In the genomic region with DNA sequence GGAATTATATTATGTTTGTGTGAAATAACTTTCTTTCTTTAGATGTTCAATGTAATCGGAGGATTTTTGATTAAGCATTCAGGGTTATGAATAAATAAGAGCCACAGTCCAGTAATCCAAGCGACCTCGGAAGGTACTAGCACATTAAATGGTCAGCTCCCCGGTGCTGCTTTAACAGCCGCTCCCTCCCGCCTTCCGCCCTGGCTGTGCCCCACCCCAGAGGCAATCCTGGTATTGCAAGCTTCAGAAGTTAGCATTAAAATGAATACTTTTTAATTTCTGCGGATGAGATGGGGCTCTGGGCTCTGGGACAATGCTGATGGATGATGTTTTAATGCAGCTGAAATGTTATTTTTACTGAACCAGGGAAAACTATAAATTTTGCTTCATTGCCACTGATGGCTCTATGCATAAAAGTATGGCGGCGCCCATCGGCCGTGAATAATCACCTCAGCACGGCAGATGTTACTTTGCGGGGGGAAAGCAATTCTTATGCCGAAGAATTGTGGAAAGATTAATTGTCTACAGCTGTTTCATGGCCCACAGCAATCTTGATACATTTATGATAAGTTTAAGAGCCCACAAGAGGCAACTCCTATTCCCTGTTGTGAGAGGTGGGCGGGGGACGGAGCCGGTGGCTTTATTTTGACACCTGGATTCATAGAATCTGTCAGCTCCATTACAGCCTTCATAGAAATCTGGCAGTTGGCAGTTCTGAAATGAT, we compare ENCODE assay signal across 20 mouse cellular contexts.
DNase-seq lines count a peak whose midpoint lies in the region; ATAC-seq lines count a peak whose summit lies in the region.
"Had no signal": no experiment of that assay in that cellular context is flagged by ENCODE, and none has a peak within 500 bp of the region (broad histone marks: within the 10 kb centered on the region; RNA-seq: fewer than 3 reads in every experiment).

No protein-coding gene starts in this region.

- no peaks in the 10 kb centered on the region for H3K36me3 ChIP-seq in midbrain, embryonic 13.5 days
- no peaks in the 10 kb centered on the region for H3K36me3 ChIP-seq in midbrain, embryonic 10.5 days
- H3K36me3 ChIP-seq: G1E; heart, embryonic 10.5 days had no signal

- H3K4me1 ChIP-seq in midbrain, embryonic 13.5 days (replicated peaks): peaks cover 10% of the 10 kb centered on the region
- H3K4me1 ChIP-seq in midbrain, embryonic 10.5 days: 0 out of 2 replicates have a peak, but pooled peaks cover 5% of the 10 kb centered on the region
- H3K4me1 ChIP-seq: heart, embryonic 10.5 days had no signal

- no peak overlapping the region for H3K4me3 ChIP-seq in midbrain, embryonic 13.5 days (replicated peaks)
- H3K4me3 ChIP-seq in midbrain, embryonic 10.5 days: no peak overlapping the region
- H3K4me3 ChIP-seq: heart, embryonic 10.5 days; myocyte had no signal

- no peaks in the 10 kb centered on the region for H3K27me3 ChIP-seq in midbrain, embryonic 13.5 days
- no peaks in the 10 kb centered on the region for H3K27me3 ChIP-seq in midbrain, embryonic 10.5 days (ENCODE audit: low read depth, poor library complexity, severe bottlenecking)

- WGBS in midbrain, embryonic 13.5 days: 59% methylated on average over 18 of the region's 18 CpGs
- 86% methylated on average over 18 of the region's 18 CpGs for WGBS in midbrain, embryonic 10.5 days

- peak overlapping the region; percentile 8; the same call in 1 of the 2 replicates for H3K4me2 ChIP-seq in midbrain, embryonic 13.5 days (replicated peaks)

- no peak for ATAC-seq in midbrain, embryonic 13.5 days
- ATAC-seq: CD4-positive, CD25-positive, alpha-beta regulatory T cell, adult 4 months; intestine, postnatal 0 days had no signal

- DNase-seq in embryo, embryonic 10.5 days (ENCODE audit: low spot score): peak; percentile 3
- DNase-seq in embryo, embryonic 9.5 days (ENCODE audit: extremely low spot score): no peak
- DNase-seq in midbrain, embryonic 10.5 days (ENCODE audit: low spot score): no peak
- peak; percentile 18 for DNase-seq in neural tube, embryonic 10.5 days (ENCODE audit: extremely low spot score, low spot score)
- no peak for DNase-seq in layer of hippocampus, adult 9-10 months (ENCODE audit: low spot score)
- no peak for DNase-seq in frontal cortex, postnatal 36 days (ENCODE audit: low spot score in 2 of 2)
- no peak for DNase-seq in kidney, postnatal 10 days
- DNase-seq: cerebellum, adult 9-10 months; gastrocnemius, postnatal 14 days; heart, postnatal 36 days; lung, postnatal 10 days; right cerebral cortex, postnatal 4 days; thymus, postnatal 25 days had no signal

- H3K27ac ChIP-seq in midbrain, embryonic 13.5 days: peak overlapping the region; percentile 41
- no peak overlapping the region for H3K27ac ChIP-seq in midbrain, embryonic 10.5 days (replicated peaks)
- H3K27ac ChIP-seq: heart, embryonic 10.5 days; kidney, postnatal 0 days had no signal

- H3K9me3 ChIP-seq in midbrain, embryonic 13.5 days: no peaks in the 10 kb centered on the region
- H3K9me3 ChIP-seq in midbrain, embryonic 10.5 days (replicated peaks): no peaks in the 10 kb centered on the region
- H3K9me3 ChIP-seq: heart, embryonic 10.5 days had no signal

- no peak overlapping the region for H3K9ac ChIP-seq in midbrain, embryonic 13.5 days (replicated peaks)

Comparison
In these comparisons a context has a peak if more than half of its experiments do, and no peak if none do; other contexts are left out.
1. DNase-seq: peak in embryo, embryonic 10.5 days (single experiment) and neural tube, embryonic 10.5 days (single experiment); none in embryo, embryonic 9.5 days (single experiment), midbrain, embryonic 10.5 days (single experiment), layer of hippocampus, adult 9-10 months (single experiment), frontal cortex, postnatal 36 days (0 of 2) and kidney, postnatal 10 days (single experiment).